Mouse (Mus musculus) Muller cell, postnatal 12 days (primary cell): ENCODE data around the gene Zfp574.
A peak's percentile ranks its signal among the peaks of the same experiment; 100 is the strongest.
"Not testable (repeated sequence)": the region's sequence is repeated elsewhere in the genome, so short reads cannot be mapped to it uniquely, and the experiment has no call there.

ENCODE experiments used
- DNase-seq: peaks from one replicate; pipeline ENCODE4 v3.0.0-alpha.2; 2015; ENCODE audit errors: inconsistent ontology term

Gene Zfp574

GRCm38 (mm10) chr7:25071979-25072715 is at the start of gene Zfp574, which contains the start of gene Grik5:
Zfp574 (plus strand) TSS chr7:25072567.
Grik5 (minus strand) TSS chr7:25072346.
- DNase-seq, result peak; percentile 36

GRCm38 (mm10) chr7:25025855-25026439 is 46.4 kb upstream of the Zfp574 start:
- DNase-seq, result no peak

GRCm38 (mm10) chr7:25026452-25026851 is 45.9 kb upstream of the Zfp574 start:
- peak; percentile 52 for DNase-seq

GRCm38 (mm10) chr7:25030032-25030753 is 42.2 kb upstream of the Zfp574 start:
- DNase-seq, result peak; percentile 41

- no peak for DNase-seq
These were observed 40.8 kb upstream of the Zfp574 start for GRCm38 (mm10) chr7:25031528-25031927.

GRCm38 (mm10) chr7:25034796-25035195 is 37.6 kb upstream of the Zfp574 start:
- no peak for DNase-seq

GRCm38 (mm10) chr7:25035916-25036315 is 36.5 kb upstream of the Zfp574 start:
- peak; percentile 12 for DNase-seq

- DNase-seq, result no peak
These were observed 30.4 kb upstream of the Zfp574 start for GRCm38 (mm10) chr7:25041921-25042320.

GRCm38 (mm10) chr7:25044599-25044998 is 27.8 kb upstream of the Zfp574 start:
- not testable (repeated sequence) for DNase-seq

- DNase-seq, result no peak
These were observed 25.0 kb upstream of the Zfp574 start for GRCm38 (mm10) chr7:25047363-25047762.

- no peak for DNase-seq
These were observed 23.0 kb upstream of the Zfp574 start for GRCm38 (mm10) chr7:25049295-25049930.

GRCm38 (mm10) chr7:25052587-25052986 is 19.8 kb upstream of the Zfp574 start:
- DNase-seq, result no peak

GRCm38 (mm10) chr7:25056951-25057350 is 15.4 kb upstream of the Zfp574 start:
- DNase-seq, result no peak

GRCm38 (mm10) chr7:25057888-25058287 is 14.5 kb upstream of the Zfp574 start:
- no peak for DNase-seq

- no peak for DNase-seq
These were observed 14.0 kb upstream of the Zfp574 start for GRCm38 (mm10) chr7:25058394-25058793.

GRCm38 (mm10) chr7:25058836-25059235 is 13.5 kb upstream of the Zfp574 start:
- DNase-seq, result no peak

- no peak for DNase-seq
These were observed 9.0 kb upstream of the Zfp574 start for GRCm38 (mm10) chr7:25063346-25063745.

GRCm38 (mm10) chr7:25063900-25064299 is 8.5 kb upstream of the Zfp574 start:
- no peak for DNase-seq

GRCm38 (mm10) chr7:25067338-25067737 is 5.0 kb upstream of the Zfp574 start:
- DNase-seq, result no peak

- no peak for DNase-seq
These were observed 4.3 kb upstream of the Zfp574 start for GRCm38 (mm10) chr7:25067909-25068656.

- no peak for DNase-seq
These were observed 3.6 kb upstream of the Zfp574 start for GRCm38 (mm10) chr7:25068724-25069123.
